Mouse (Mus musculus) limb, embryonic 12.5 days (tissue): ENCODE data around the gene Slc27a2. TPM values are rescaled to one million over a fixed set of nuclear protein-coding genes. Genes with fewer than 3 reads are reported as not detected.

ENCODE experiments used
- ATAC-seq: fragments of 200-750 bp; cut with Nextera tagmentation; 2 replicates; pipeline ENCODE4 v1.8.0; 2017; ENCODE audit warnings: low read depth, moderate TSS enrichment; ENCODE audit not compliant: insufficient number of reproducible peaks, insufficient read depth, low FRiP score, low TSS enrichment
- H3K27ac ChIP-seq: fragments of 300-500 bp; sonication (generic); 2 replicates; pipeline ENCODE4 v1.5.1; 2016; ENCODE audit warnings: mild to moderate bottlenecking, moderate library complexity
- H3K27me3 ChIP-seq: fragments of 300-500 bp; sonication (generic); 2 replicates; pipeline ENCODE4 v1.6.1; 2016; ENCODE audit warnings: mild to moderate bottlenecking, moderate library complexity
- H3K36me3 ChIP-seq: fragments of 300-500 bp; sonication (generic); 2 replicates; pipeline ENCODE4 v1.6.1; 2016; ENCODE audit warnings: mild to moderate bottlenecking, moderate library complexity
- H3K4me1 ChIP-seq: fragments of 300-500 bp; sonication (generic); replicated peaks from 2 replicates; pipeline ENCODE4 v1.6.1; 2016
- H3K4me2 ChIP-seq: fragments of 300-500 bp; sonication (generic); 2 replicates; pipeline ENCODE4 v1.6.1; 2016; ENCODE audit warnings: mild to moderate bottlenecking, moderate library complexity
- H3K4me3 ChIP-seq: fragments of 300-500 bp; sonication (generic); replicated peaks from 2 replicates; pipeline ENCODE4 v1.5.1; 2016; ENCODE audit warnings: mild to moderate bottlenecking
- H3K9ac ChIP-seq: fragments of 300-500 bp; sonication (generic); replicated peaks from 2 replicates; pipeline ENCODE4 v1.6.1; 2016; ENCODE audit warnings: mild to moderate bottlenecking, moderate library complexity
- H3K9me3 ChIP-seq: fragments of 300-500 bp; sonication (generic); 2 replicates; pipeline ENCODE4 v1.6.1; 2016; ENCODE audit warnings: mild to moderate bottlenecking, moderate library complexity
- WGBS: fragments of 180-500 bp; shearing (Covaris S2); methylation state at CpG from one replicate; pipeline ENCODE4 v1.1.7; 2016; 5-methylcytosine and 5-hydroxymethylcytosine counted together
- polyA plus RNA-seq: library from polyadenylated mRNA; unstranded; fragments of >200 nt; fragmentation: Nextera tagmentation; extraction: Ambion mirVana; gene quantifications from 2 replicates; pipeline ENCODE4 v1.2.1, GENCODE M21; 2016

The Slc27a2 gene
- polyA plus RNA-seq, 1 experiment from 2014 or later: 0.53 TPM

GRCm38 (mm10) chr2:126555533-126555932 is 3.3 kb downstream of the Slc27a2 start:
- Histone ChIP-seq H3K27me3 (peaks cover 59% of the 10 kb centered on the region), H3K4me3 (no peak overlapping the region), H3K9ac (no peak overlapping the region), H3K36me3 (no peaks in the 10 kb centered on the region), H3K4me2 (no peak overlapping the region), H3K9me3 (no peaks in the 10 kb centered on the region), H3K4me1 (peaks cover 13% of the 10 kb centered on the region), H3K27ac (no peak overlapping the region)
- 88% methylated on average over 5 of the region's 5 CpGs for WGBS
- ATAC-seq: no peak

GRCm38 (mm10) chr2:126560094-126560493 is 7.9 kb downstream of the Slc27a2 start:
- no peak overlapping the region for H3K27ac ChIP-seq
- H3K27me3 ChIP-seq: peaks cover 14% of the 10 kb centered on the region
- no peak overlapping the region for H3K9ac ChIP-seq
- no peak overlapping the region for H3K4me2 ChIP-seq
- H3K9me3 ChIP-seq: no peaks in the 10 kb centered on the region
- 88% methylated on average over 1 of the region's 1 CpGs for WGBS
- no peak for ATAC-seq
- H3K4me3 ChIP-seq: no peak overlapping the region
- H3K4me1 ChIP-seq: 0 out of 2 replicates have a peak, but pooled peaks cover 10% of the 10 kb centered on the region
- no peaks in the 10 kb centered on the region for H3K36me3 ChIP-seq

GRCm38 (mm10) chr2:126563411-126564105 is 11.4 kb downstream of the Slc27a2 start:
- WGBS: 67% methylated on average over 17 of the region's 17 CpGs
- H3K36me3 ChIP-seq: no peaks in the 10 kb centered on the region
- H3K4me2 ChIP-seq: no peak overlapping the region
- ATAC-seq: no peak
- no peaks in the 10 kb centered on the region; the same call in 1 of the 2 replicates for H3K27me3 ChIP-seq
- no peaks in the 10 kb centered on the region for H3K9me3 ChIP-seq
- H3K4me3 ChIP-seq: no peak overlapping the region
- 0 out of 2 replicates have a peak, but pooled peaks cover 10% of the 10 kb centered on the region for H3K4me1 ChIP-seq
- H3K9ac ChIP-seq: no peak overlapping the region
- no peak overlapping the region for H3K27ac ChIP-seq

GRCm38 (mm10) chr2:126572163-126572562 is 20.0 kb downstream of the Slc27a2 start:
- H3K27me3 ChIP-seq: no peaks in the 10 kb centered on the region
- peaks cover 4% of the 10 kb centered on the region; the same call in 1 of the 2 replicates for H3K9me3 ChIP-seq
- peaks cover 4% of the 10 kb centered on the region; the same call in 1 of the 2 replicates for H3K4me1 ChIP-seq
- H3K9ac ChIP-seq: no peak overlapping the region
- H3K36me3 ChIP-seq: no peaks in the 10 kb centered on the region
- 48% methylated on average over 1 of the region's 1 CpGs for WGBS
- no peak overlapping the region for H3K27ac ChIP-seq
- H3K4me2 ChIP-seq: no peak overlapping the region
- no peak overlapping the region for H3K4me3 ChIP-seq
- no peak for ATAC-seq

GRCm38 (mm10) chr2:126572747-126573146 is 20.5 kb downstream of the Slc27a2 start:
- no peaks in the 10 kb centered on the region for H3K27me3 ChIP-seq
- H3K36me3 ChIP-seq: no peaks in the 10 kb centered on the region
- no peak overlapping the region for H3K4me2 ChIP-seq
- H3K9me3 ChIP-seq: peaks cover 4% of the 10 kb centered on the region; the same call in 1 of the 2 replicates
- H3K27ac ChIP-seq: no peak overlapping the region
- 66% methylated on average over 4 of the region's 4 CpGs for WGBS
- H3K9ac ChIP-seq: no peak overlapping the region
- no peak for ATAC-seq
- peaks cover 4% of the 10 kb centered on the region; the same call in 1 of the 2 replicates for H3K4me1 ChIP-seq
- H3K4me3 ChIP-seq: no peak overlapping the region

GRCm38 (mm10) chr2:126575391-126576176 is 23.4 kb downstream of the Slc27a2 start:
- no peaks in the 10 kb centered on the region for H3K36me3 ChIP-seq
- H3K27ac ChIP-seq: no peak overlapping the region
- 79% methylated on average over 11 of the region's 11 CpGs for WGBS
- no peak for ATAC-seq
- no peak overlapping the region for H3K4me2 ChIP-seq
- peaks cover 4% of the 10 kb centered on the region; the same call in 1 of the 2 replicates for H3K4me1 ChIP-seq
- no peak overlapping the region for H3K4me3 ChIP-seq
- peaks cover 4% of the 10 kb centered on the region; the same call in 1 of the 2 replicates for H3K9me3 ChIP-seq
- no peaks in the 10 kb centered on the region for H3K27me3 ChIP-seq
- H3K9ac ChIP-seq: no peak overlapping the region

GRCm38 (mm10) chr2:126577362-126577761 is 25.2 kb downstream of the Slc27a2 start:
- Histone ChIP-seq H3K4me2 (no peak overlapping the region), H3K36me3 (no peaks in the 10 kb centered on the region), H3K9ac (no peak overlapping the region), H3K4me1 (peaks cover 4% of the 10 kb centered on the region; the same call in 1 of the 2 replicates), H3K27me3 (no peaks in the 10 kb centered on the region), H3K27ac (no peak overlapping the region), H3K9me3 (no peaks in the 10 kb centered on the region), H3K4me3 (no peak overlapping the region)
- ATAC-seq: no peak
- 73% methylated on average over 5 of the region's 5 CpGs for WGBS

GRCm38 (mm10) chr2:126579282-126579681 is 27.1 kb downstream of the Slc27a2 start:
- Histone ChIP-seq H3K36me3 (no peaks in the 10 kb centered on the region), H3K4me3 (no peak overlapping the region), H3K4me2 (no peak overlapping the region), H3K4me1 (no peaks in the 10 kb centered on the region), H3K27me3 (no peaks in the 10 kb centered on the region), H3K27ac (no peak overlapping the region), H3K9ac (no peak overlapping the region), H3K9me3 (no peaks in the 10 kb centered on the region)
- no peak for ATAC-seq
- WGBS: 90% methylated on average over 1 of the region's 1 CpGs

- Histone ChIP-seq H3K4me1 (no peaks in the 10 kb centered on the region), H3K27me3 (no peaks in the 10 kb centered on the region), H3K4me3 (no peak overlapping the region), H3K4me2 (no peak overlapping the region), H3K9me3 (no peaks in the 10 kb centered on the region), H3K27ac (no peak overlapping the region), H3K9ac (no peak overlapping the region), H3K36me3 (no peaks in the 10 kb centered on the region)
- no peak for ATAC-seq
- 56% methylated on average over 6 of the region's 6 CpGs for WGBS
Observed at GRCm38 (mm10) chr2:126583960-126584359, 31.8 kb downstream of the Slc27a2 start.

- H3K27ac ChIP-seq: no peak overlapping the region
- no peak overlapping the region for H3K9ac ChIP-seq
- 79% methylated on average over 8 of the region's 8 CpGs for WGBS
- H3K36me3 ChIP-seq: no peaks in the 10 kb centered on the region
- H3K4me3 ChIP-seq: no peak overlapping the region
- no peaks in the 10 kb centered on the region for H3K4me1 ChIP-seq
- no peak overlapping the region for H3K4me2 ChIP-seq
- H3K9me3 ChIP-seq: no peaks in the 10 kb centered on the region
- ATAC-seq: no peak
- H3K27me3 ChIP-seq: no peaks in the 10 kb centered on the region
Observed at GRCm38 (mm10) chr2:126584621-126585369, 32.6 kb downstream of the Slc27a2 start.

- Histone ChIP-seq H3K9me3 (no peaks in the 10 kb centered on the region), H3K4me1 (no peaks in the 10 kb centered on the region), H3K27ac (no peak overlapping the region), H3K9ac (no peak overlapping the region), H3K27me3 (no peaks in the 10 kb centered on the region), H3K36me3 (no peaks in the 10 kb centered on the region), H3K4me2 (no peak overlapping the region), H3K4me3 (no peak overlapping the region)
- no peak for ATAC-seq
- 81% methylated on average over 3 of the region's 3 CpGs for WGBS
Observed at GRCm38 (mm10) chr2:126587468-126587867, 35.3 kb downstream of the Slc27a2 start.
